Mouse (Mus musculus) left cerebral cortex, postnatal 14 days (tissue): ENCODE results near the gene Met. TPM values are rescaled to one million over a fixed set of nuclear protein-coding genes. Genes with fewer than 3 reads are reported as not detected.

Experiments used
- DNase-seq, 2 experiments: peaks; one replicate each; pipeline ENCODE4 v3.0.0; 2021 to 2022; ENCODE audit warnings: low spot score in 2 of 2, mixed read lengths in 1 of 2
- intact Hi-C: fragments of 180-260 bp; cut with DNase I; formaldehyde crosslinking; loops from one replicate; pipeline ENCODE4 v1.15.1; 2025
- total RNA-seq, 2 experiments: library from RNA; stranded (reverse); gene quantifications; 2 replicates each; pipeline ENCODE4 v1.2.3; 2021

Gene Met
- total RNA-seq, 2 experiments from 2014 or later = 37.7 to 47.2 TPM

- peak; percentile 87 to 90 for DNase-seq
- intact Hi-C loops = loop anchor here (2.0 to 5.0 kb wide), 2 partner anchors 226 to 482 kb away; no protein-coding TSS in a partner anchor
These were observed 125.7 kb downstream of the Met start for GRCm38 (mm10) chr6:17589049-17589952.

DNA sequence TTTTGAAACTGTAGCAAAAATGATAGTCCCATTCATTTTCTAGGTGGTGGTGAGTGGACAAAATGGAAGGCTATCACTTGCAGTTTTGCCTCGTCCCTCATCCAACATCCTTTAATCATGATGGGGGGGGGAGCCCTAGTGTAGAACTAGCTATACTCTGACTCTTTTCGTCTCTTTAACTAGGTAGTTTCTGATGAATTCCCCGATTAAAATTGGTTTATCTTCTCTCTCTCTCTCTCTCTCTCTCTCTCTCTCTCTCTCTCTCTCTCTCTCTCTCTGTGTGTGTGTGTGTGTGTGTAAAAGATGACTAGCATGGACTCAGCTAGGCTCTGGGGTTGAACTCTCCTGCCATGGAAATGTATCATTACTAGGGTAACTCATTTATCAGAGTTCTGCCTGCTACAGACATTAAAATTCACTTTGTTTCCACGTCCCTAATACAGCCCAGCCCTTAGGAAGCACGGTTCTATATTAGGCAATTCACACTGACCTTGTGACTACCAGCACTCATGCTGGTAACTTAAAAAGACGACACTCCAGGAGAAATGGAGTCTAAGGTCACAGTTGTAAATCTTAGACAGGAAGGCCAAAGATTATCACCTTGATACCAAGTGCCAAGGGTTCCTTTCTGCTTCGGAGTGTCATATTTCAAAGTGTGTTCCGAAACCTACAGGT, 126.5 kb downstream of the Met start:
- intact Hi-C loops = loop anchor here (2.0 to 5.0 kb wide), 3 partner anchors 227 to 563 kb away; no protein-coding TSS in a partner anchor
- DNase-seq = no peak

- intact Hi-C loops = loop anchor here (5.0 kb wide), 1 partner anchor 567 kb away; no protein-coding TSS in a partner anchor
These were observed 130.4 kb downstream of the Met start for GRCm38 (mm10) chr6:17593971-17594370.

GRCm38 (mm10) chr6:17595712-17596462, 132.3 kb downstream of the Met start:
- intact Hi-C loops = no loop called here
- no peak for DNase-seq

More at GRCm38 (mm10) chr6:17593971-17594370, 130.4 kb downstream of the Met start:
- DNase-seq = no peak

- no peak for DNase-seq
- intact Hi-C loops = no loop called here
These were observed 135.8 kb downstream of the Met start for GRCm38 (mm10) chr6:17599373-17599772.

DNA sequence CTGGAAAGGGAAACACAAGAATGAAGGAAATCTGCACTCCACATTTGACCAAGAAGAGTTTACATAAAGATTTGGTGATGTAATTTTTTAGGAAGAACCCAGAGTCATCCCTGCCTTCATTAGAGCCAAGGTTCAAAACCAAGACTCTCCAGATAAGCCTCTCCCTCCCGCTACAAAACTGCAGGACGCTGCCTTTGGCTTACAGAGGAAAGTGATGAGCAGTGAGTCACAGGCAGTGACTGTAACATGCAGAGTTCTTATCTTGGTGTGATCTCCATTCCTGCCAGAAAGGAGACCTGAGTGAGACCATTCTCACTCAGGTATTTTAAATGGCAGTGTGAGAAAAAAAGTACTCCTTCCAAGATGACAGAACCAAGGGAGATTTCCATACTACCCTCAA, 137.9 kb downstream of the Met start:
- intact Hi-C loops = no loop called here
- no peak for DNase-seq

- DNase-seq = no peak
- intact Hi-C loops = no loop called here
These were observed 143.3 kb downstream of the Met start for GRCm38 (mm10) chr6:17606915-17607314.

GRCm38 (mm10) chr6:17611352-17612010, 147.9 kb downstream of the Met start:
- no peak for DNase-seq
- intact Hi-C loops = no loop called here

DNA sequence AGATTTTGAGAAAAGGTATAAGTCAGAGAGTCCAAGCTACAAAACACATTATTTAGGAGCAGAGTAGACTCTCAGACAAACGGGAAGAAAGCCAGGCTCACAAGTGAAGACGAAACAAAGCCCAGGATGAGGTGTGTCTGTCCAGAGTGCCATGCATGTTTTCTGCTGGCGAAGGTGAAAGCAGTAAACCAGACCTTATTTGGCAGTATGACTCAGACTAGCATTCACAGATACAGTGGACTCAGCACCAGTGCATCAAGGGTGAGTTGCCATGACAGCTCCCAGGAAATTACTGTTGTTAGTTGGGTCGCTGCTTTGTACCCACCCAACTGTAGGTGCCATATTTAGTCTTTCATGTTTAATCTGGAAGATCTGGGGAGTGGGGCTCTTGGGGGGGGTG, 149.1 kb downstream of the Met start:
- intact Hi-C loops = no loop called here
- DNase-seq = no peak

- intact Hi-C loops = no loop called here
- no peak for DNase-seq
These were observed 157.2 kb downstream of the Met start for GRCm38 (mm10) chr6:17620823-17621222.

GRCm38 (mm10) chr6:17621436-17621835, 157.8 kb downstream of the Met start:
- intact Hi-C loops = no loop called here
- DNase-seq = no peak

Other genes with a start within 250 kb of the Met start
- 10 to 100 TPM; 26.8 to 27.9 TPM for gene Cav2, start 182.6 kb upstream of the Met start, total RNA-seq
- gene Cav1, start 157.5 kb upstream of the Met start, total RNA-seq = 10 to 100 TPM; 26.2 to 27.5 TPM
- gene Capza2, start 172.4 kb downstream of the Met start, total RNA-seq = 100 to 1,000 TPM; 251 to 260 TPM
- gene St7, start 229.1 kb downstream of the Met start, total RNA-seq = 10 to 100 TPM; 36.8 to 38.5 TPM